Mouse (Mus musculus) forebrain, embryonic 11.5 days (tissue): ENCODE data around the gene Farsb. TPM values are rescaled to one million over a fixed set of nuclear protein-coding genes. Genes with fewer than 3 reads are reported as not detected.

Experiments
- ATAC-seq: fragments of 200-750 bp; cut with Nextera tagmentation; replicated peaks from 2 replicates; pipeline ENCODE4 v1.8.0; 2017; ENCODE audit warnings: moderate TSS enrichment; ENCODE audit not compliant: low FRiP score
- DNase-seq: peaks from one replicate; pipeline ENCODE4 v3.0.0-alpha.2; 2017; ENCODE audit warnings: low spot score
- H3K27ac ChIP-seq: fragments of 300-500 bp; sonication (generic); 2 replicates; pipeline ENCODE4 v1.5.1; 2014; ENCODE audit warnings: low read depth, low read length
- H3K27me3 ChIP-seq: fragments of 300-500 bp; sonication (generic); 2 replicates; pipeline ENCODE4 v1.6.1; 2014; ENCODE audit warnings: mild to moderate bottlenecking, low read length, mixed read lengths; ENCODE audit not compliant: control insufficient read depth, insufficient read depth
- H3K36me3 ChIP-seq: fragments of 300-500 bp; sonication (generic); 2 replicates; pipeline ENCODE4 v1.6.1; 2014; ENCODE audit warnings: mild to moderate bottlenecking, low read length, moderate library complexity, mixed read lengths; ENCODE audit not compliant: control insufficient read depth, insufficient read depth
- H3K4me1 ChIP-seq: fragments of 300-500 bp; sonication (generic); replicated peaks from 2 replicates; pipeline ENCODE4 v1.6.1; 2014; ENCODE audit warnings: low read length, mixed read lengths; ENCODE audit not compliant: control insufficient read depth, insufficient read depth
- H3K4me2 ChIP-seq: fragments of 300-500 bp; sonication (generic); 2 replicates; pipeline ENCODE4 v1.6.1; 2014; ENCODE audit warnings: low read depth, mild to moderate bottlenecking, low read length, moderate library complexity, mixed read lengths; ENCODE audit not compliant: severe bottlenecking
- H3K4me3 ChIP-seq: fragments of 300-500 bp; sonication (generic); 2 replicates; pipeline ENCODE4 v1.5.1; 2014; ENCODE audit warnings: low read depth, low read length
- H3K9ac ChIP-seq: fragments of 300-500 bp; sonication (generic); 2 replicates; pipeline ENCODE4 v1.6.1; 2014; ENCODE audit warnings: low read length
- H3K9me3 ChIP-seq: fragments of 300-500 bp; sonication (generic); 2 replicates; pipeline ENCODE4 v1.6.1; 2016; ENCODE audit warnings: low read length, mixed read lengths; ENCODE audit not compliant: control insufficient read depth
- whole genome bisulfite sequencing: fragments of 180-500 bp; shearing (Covaris S2); extraction: QIAGEN DNeasy Blood & Tissue Kit; methylation state at CpG from one replicate; pipeline ENCODE4 v1.1.7; 2014; 5-methylcytosine and 5-hydroxymethylcytosine counted together
- polyA plus RNA-seq: library from polyadenylated mRNA; unstranded; fragments of >200 nt; fragmentation: Nextera tagmentation; extraction: Ambion mirVana; gene quantifications from 2 replicates; pipeline ENCODE4 v1.2.1, GENCODE M21; 2014

Farsb gene
- polyA plus RNA-seq, 1 experiment from 2014 or later, result 147 TPM

DNA sequence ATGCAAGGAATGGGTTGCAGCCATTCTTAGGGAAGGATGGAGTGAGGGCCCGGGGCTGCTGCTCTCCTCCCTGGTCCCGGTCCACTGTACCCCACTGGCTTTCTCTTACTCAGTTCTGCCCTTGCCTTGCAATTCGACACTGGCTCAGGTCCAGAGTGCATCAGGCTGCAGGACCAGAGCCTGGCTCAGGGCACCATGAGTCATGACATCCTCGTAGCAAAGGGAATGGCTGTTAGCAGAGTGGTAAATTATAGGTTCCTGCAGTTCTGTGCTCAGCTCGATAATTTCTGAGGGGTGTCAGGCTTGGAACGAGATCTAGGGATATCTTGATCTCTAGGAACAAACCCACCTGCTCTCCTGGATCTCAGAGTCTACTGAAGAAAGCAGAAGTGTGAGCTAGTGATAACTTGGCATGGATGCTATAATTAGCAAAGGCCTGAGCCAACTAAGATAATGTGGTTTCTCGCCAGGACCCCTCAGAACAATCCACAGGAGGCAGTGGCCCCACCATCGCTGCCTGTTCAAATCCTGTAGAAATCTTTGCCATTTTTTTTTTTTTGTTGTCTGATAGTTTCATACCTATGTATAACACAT lies 92.3 kb downstream of the Farsb start:
- no peaks in the 10 kb centered on the region for H3K27me3 ChIP-seq
- no peak overlapping the region for H3K4me3 ChIP-seq
- H3K4me1 ChIP-seq, result no peaks in the 10 kb centered on the region
- DNase-seq, result no peak
- ATAC-seq, result no peak
- no peak overlapping the region for H3K27ac ChIP-seq
- no peaks in the 10 kb centered on the region for H3K36me3 ChIP-seq
- H3K9me3 ChIP-seq, result no peaks in the 10 kb centered on the region
- no peak overlapping the region for H3K9ac ChIP-seq
- no peak overlapping the region for H3K4me2 ChIP-seq
- 60% methylated on average over 8 of the region's 8 CpGs for WGBS

DNA sequence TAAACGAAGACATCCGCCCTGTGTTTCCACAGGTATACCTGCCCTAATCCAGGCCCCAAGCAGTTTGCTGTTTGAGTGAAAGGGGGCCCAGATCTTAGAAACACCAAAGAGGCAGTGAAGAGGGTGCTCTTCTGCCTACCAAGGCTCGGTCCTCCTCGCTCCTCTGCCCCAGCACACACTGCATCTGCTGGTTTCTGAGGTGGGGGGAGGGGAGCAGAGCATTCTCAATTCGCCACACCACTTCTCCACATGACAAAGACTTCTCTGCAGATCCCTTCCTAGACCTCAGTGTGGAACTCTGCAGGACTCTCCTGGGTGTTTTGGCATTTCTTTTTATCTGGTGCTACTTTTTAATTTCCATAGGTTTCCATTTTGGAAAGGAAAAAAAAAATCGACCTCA lies 93.0 kb downstream of the Farsb start:
- ATAC-seq (no peak), DNase-seq (no peak)
- no peak overlapping the region for H3K4me3 ChIP-seq
- no peaks in the 10 kb centered on the region for H3K9me3 ChIP-seq
- WGBS, result 39% methylated on average over 6 of the region's 6 CpGs
- no peak overlapping the region for H3K4me2 ChIP-seq
- H3K27me3 ChIP-seq, result no peaks in the 10 kb centered on the region
- H3K27ac ChIP-seq, result no peak overlapping the region
- H3K36me3 ChIP-seq, result no peaks in the 10 kb centered on the region
- H3K4me1 ChIP-seq, result no peaks in the 10 kb centered on the region
- H3K9ac ChIP-seq, result no peak overlapping the region

DNA sequence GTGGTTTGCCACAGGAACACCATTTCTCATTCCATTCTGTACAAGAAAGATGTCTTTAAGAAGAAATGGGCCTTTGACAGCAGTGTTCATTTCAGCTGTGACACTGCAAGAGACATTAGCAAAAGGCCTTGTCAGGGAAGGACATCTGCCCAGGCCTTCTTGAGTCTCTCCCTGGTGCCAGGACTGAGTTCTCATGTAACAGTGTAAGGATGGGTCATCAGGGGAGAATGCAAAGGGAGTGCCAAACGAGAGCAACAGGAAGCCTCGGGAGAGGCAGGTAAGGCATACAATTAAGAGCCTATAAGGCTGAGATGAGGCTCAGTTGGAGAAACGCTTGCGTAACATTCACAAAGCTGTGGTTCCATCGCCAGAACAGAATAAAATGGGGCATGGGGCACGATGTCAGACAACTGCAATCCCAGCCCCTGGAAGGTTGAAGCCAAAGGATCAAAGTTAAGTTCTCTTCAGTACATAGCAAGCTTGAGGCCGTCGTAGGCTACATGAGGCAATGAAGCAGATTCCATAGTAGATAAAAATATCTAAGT lies 93.4 kb downstream of the Farsb start:
- no peak overlapping the region for H3K9ac ChIP-seq
- H3K4me2 ChIP-seq, result no peak overlapping the region
- no peaks in the 10 kb centered on the region for H3K9me3 ChIP-seq
- no peaks in the 10 kb centered on the region for H3K36me3 ChIP-seq
- DNase-seq, result no peak
- 66% methylated on average over 8 of the region's 8 CpGs for WGBS
- H3K4me3 ChIP-seq, result no peak overlapping the region
- H3K4me1 ChIP-seq, result no peaks in the 10 kb centered on the region
- no peak overlapping the region for H3K27ac ChIP-seq
- H3K27me3 ChIP-seq, result no peaks in the 10 kb centered on the region
- ATAC-seq, result no peak

- Histone ChIP-seq H3K36me3 (no peaks in the 10 kb centered on the region), H3K4me1 (no peaks in the 10 kb centered on the region), H3K27ac (no peak overlapping the region), H3K9me3 (no peaks in the 10 kb centered on the region), H3K9ac (no peak overlapping the region), H3K4me2 (no peak overlapping the region), H3K27me3 (no peaks in the 10 kb centered on the region), H3K4me3 (no peak overlapping the region)
- DNase-seq (no peak), ATAC-seq (no peak; the same call in 1 of the 2 replicates)
- 2% methylated on average over 3 of the region's 3 CpGs for WGBS
These were observed 99.8 kb downstream of the Farsb start for GRCm38 (mm10) chr1:78388848-78389247.

DNA sequence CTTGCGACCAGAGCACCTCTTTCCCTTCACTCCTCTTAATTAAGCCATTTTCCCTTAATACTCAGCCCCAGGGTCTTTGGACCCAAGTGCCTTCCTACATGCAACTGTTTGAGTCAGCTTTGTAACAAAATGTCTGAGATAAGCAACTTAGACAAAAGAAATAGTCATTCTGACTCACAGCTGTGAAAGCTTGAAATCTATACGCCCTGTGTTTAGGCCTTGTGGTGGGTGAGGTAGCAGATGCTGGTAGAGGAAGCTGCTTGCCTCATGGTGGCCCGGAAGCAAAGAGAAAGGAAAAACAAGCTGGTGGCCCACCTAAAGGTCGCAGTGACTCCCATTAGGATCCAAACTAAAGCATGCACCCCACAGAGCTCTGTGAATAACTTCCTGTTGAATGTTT lies 100.8 kb downstream of the Farsb start:
- Histone ChIP-seq H3K4me2 (no peak overlapping the region), H3K27me3 (no peaks in the 10 kb centered on the region), H3K4me1 (no peaks in the 10 kb centered on the region), H3K4me3 (no peak overlapping the region), H3K36me3 (no peaks in the 10 kb centered on the region), H3K9ac (no peak overlapping the region), H3K27ac (no peak overlapping the region), H3K9me3 (no peaks in the 10 kb centered on the region)
- ATAC-seq (no peak), DNase-seq (no peak)
- 43% methylated on average over 4 of the region's 4 CpGs for WGBS

- DNase-seq, result no peak
- Histone ChIP-seq H3K27me3 (no peaks in the 10 kb centered on the region), H3K4me2 (no peak overlapping the region), H3K27ac (no peak overlapping the region), H3K9me3 (no peaks in the 10 kb centered on the region), H3K4me3 (no peak overlapping the region), H3K9ac (no peak overlapping the region), H3K4me1 (no peaks in the 10 kb centered on the region), H3K36me3 (no peaks in the 10 kb centered on the region)
- 93% methylated on average over 4 of the region's 4 CpGs for WGBS
- ATAC-seq, result no peak
These were observed 107.7 kb downstream of the Farsb start for GRCm38 (mm10) chr1:78380950-78381349.

- H3K9me3 ChIP-seq, result no peaks in the 10 kb centered on the region
- no peaks in the 10 kb centered on the region for H3K27me3 ChIP-seq
- H3K9ac ChIP-seq, result no peak overlapping the region
- DNase-seq (no peak), ATAC-seq (no peak)
- H3K4me3 ChIP-seq, result no peak overlapping the region
- H3K36me3 ChIP-seq, result no peaks in the 10 kb centered on the region
- WGBS, result 94% methylated on average over 3 of the region's 3 CpGs
- no peaks in the 10 kb centered on the region for H3K4me1 ChIP-seq
- H3K27ac ChIP-seq, result no peak overlapping the region
- no peak overlapping the region for H3K4me2 ChIP-seq
These were observed 113.6 kb downstream of the Farsb start for GRCm38 (mm10) chr1:78375058-78375457.

DNA sequence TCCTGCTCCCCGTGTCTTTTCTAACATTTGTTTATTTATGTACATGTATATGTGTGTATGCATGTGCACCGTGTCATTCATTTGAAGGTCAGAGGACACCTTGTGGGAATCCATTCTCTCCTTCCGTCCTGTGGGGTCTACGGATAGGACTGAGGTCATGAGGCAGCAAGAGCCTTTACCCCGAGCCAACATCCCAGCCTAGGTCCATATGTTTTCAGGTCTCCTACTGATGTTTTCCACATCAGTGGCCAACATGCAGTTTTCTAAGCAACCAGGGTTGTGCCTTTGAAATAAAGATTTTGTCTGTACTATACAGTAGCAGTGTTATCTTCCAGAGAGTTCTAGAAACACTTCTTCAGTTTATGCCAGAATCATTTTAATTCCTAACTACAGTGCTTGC lies 114.9 kb downstream of the Farsb start:
- WGBS, result 88% methylated on average over 5 of the region's 5 CpGs
- DNase-seq, result no peak
- no peak overlapping the region for H3K27ac ChIP-seq

DNA sequence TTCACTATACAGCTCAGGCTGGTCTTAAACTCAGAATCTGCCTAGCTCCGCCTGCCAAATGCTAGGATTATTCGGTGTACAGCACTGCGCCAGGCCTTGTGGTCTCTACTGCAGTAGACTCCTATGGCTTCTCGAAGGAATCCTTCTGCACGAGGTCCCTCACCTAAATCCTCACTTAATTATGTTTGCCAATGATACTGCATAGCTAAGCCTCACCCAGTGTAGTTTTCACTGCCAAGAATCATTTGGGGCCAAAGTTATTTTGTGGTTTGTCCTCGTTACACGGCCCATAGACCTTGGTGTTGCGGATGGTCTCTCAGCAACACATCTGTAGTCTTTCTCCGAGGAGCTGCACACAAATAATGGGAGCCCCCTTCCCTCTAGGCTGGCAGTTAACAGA lies 116.4 kb downstream of the Farsb start:
- Histone ChIP-seq H3K36me3 (no peaks in the 10 kb centered on the region), H3K27ac (no peak overlapping the region), H3K27me3 (no peaks in the 10 kb centered on the region), H3K4me1 (no peaks in the 10 kb centered on the region), H3K9ac (no peak overlapping the region), H3K4me2 (no peak overlapping the region), H3K9me3 (no peaks in the 10 kb centered on the region), H3K4me3 (no peak overlapping the region)
- DNase-seq (no peak), ATAC-seq (no peak)
- 95% methylated on average over 9 of the region's 9 CpGs for WGBS

More for the DNA sequence above, 114.9 kb downstream of the Farsb start:
- no peak overlapping the region for H3K4me3 ChIP-seq
- no peaks in the 10 kb centered on the region for H3K9me3 ChIP-seq
- no peak for ATAC-seq
- H3K36me3 ChIP-seq, result no peaks in the 10 kb centered on the region
- no peaks in the 10 kb centered on the region for H3K4me1 ChIP-seq
- no peaks in the 10 kb centered on the region for H3K27me3 ChIP-seq
- no peak overlapping the region for H3K9ac ChIP-seq
- H3K4me2 ChIP-seq, result no peak overlapping the region
